Mouse (Mus musculus): ENCODE data around the gene Mpp2. TPM values are rescaled to one million over a fixed set of nuclear protein-coding genes. Genes with fewer than 3 reads are reported as not detected.

The Mpp2 gene
- total RNA-seq, 2 experiments from 2014 or later, result 2.1 to 3.1 TPM

- peak; percentile 90 to 98 for DNase-seq
- intact Hi-C loops (cut with DNase I), result loop anchor here (1.0 kb wide), 2 partner anchors 13 to 54 kb away; no protein-coding TSS in a partner anchor
These were observed 48.2 kb downstream of the Mpp2 start for GRCm38 (mm10) chr11:102040138-102040524.

- DNase-seq, result no peak
These were observed 48.7 kb downstream of the Mpp2 start for GRCm38 (mm10) chr11:102039487-102040137.

GRCm38 (mm10) chr11:102037789-102038188 is 50.5 kb downstream of the Mpp2 start:
- DNase-seq, result no peak
- intact Hi-C loops (cut with DNase I), result no loop called here

More at GRCm38 (mm10) chr11:102039487-102040137, 48.7 kb downstream of the Mpp2 start:
- intact Hi-C loops (cut with DNase I), result loop anchor here (1.0 kb wide), 2 partner anchors 12 to 53 kb away; no protein-coding TSS in a partner anchor

GRCm38 (mm10) chr11:102036336-102036735 is 52.0 kb downstream of the Mpp2 start:
- DNase-seq, result no peak
- intact Hi-C loops (cut with DNase I), result no loop called here

GRCm38 (mm10) chr11:102035456-102035960 is 52.8 kb downstream of the Mpp2 start:
- intact Hi-C loops (cut with DNase I), result no loop called here

GRCm38 (mm10) chr11:102034887-102035286 is 53.4 kb downstream of the Mpp2 start:
- no peak for DNase-seq
- intact Hi-C loops (cut with DNase I), result no loop called here

More at GRCm38 (mm10) chr11:102035456-102035960, 52.8 kb downstream of the Mpp2 start:
- DNase-seq, result no peak

- intact Hi-C loops (cut with DNase I), result no loop called here
- DNase-seq, result no peak
These were observed 55.2 kb downstream of the Mpp2 start for GRCm38 (mm10) chr11:102033055-102033591.

GRCm38 (mm10) chr11:102031149-102031548 is 57.2 kb downstream of the Mpp2 start:
- DNase-seq, result no peak
- intact Hi-C loops (cut with DNase I), result no loop called here

GRCm38 (mm10) chr11:102029966-102030365 is 58.3 kb downstream of the Mpp2 start:
- DNase-seq, result no peak
- intact Hi-C loops (cut with DNase I), result no loop called here

- intact Hi-C loops (cut with DNase I), result no loop called here
- no peak for DNase-seq
These were observed 59.0 kb downstream of the Mpp2 start for GRCm38 (mm10) chr11:102029304-102029703.

GRCm38 (mm10) chr11:102028087-102028816 is 60.1 kb downstream of the Mpp2 start, which contains the start of gene Mpp3:
TSS of gene Mpp3 (minus strand) at chr11:102028461.
- intact Hi-C loops (cut with DNase I), result no loop called here

GRCm38 (mm10) chr11:102027361-102028017 is 60.8 kb downstream of the Mpp2 start:
- no peak for DNase-seq
- intact Hi-C loops (cut with DNase I), result loop anchor here (1.0 kb wide), 1 partner anchor 13 kb away; no protein-coding TSS in a partner anchor

More at GRCm38 (mm10) chr11:102028087-102028816, 60.1 kb downstream of the Mpp2 start, which contains the start of gene Mpp3:
- no peak for DNase-seq

- intact Hi-C loops (cut with DNase I), result loop anchor here (1.0 kb wide), 1 partner anchor 13 kb away; no protein-coding TSS in a partner anchor
These were observed 61.5 kb downstream of the Mpp2 start for GRCm38 (mm10) chr11:102026694-102027360.

GRCm38 (mm10) chr11:102025991-102026660 is 62.2 kb downstream of the Mpp2 start:
- no peak for DNase-seq
- intact Hi-C loops (cut with DNase I), result no loop called here

More at GRCm38 (mm10) chr11:102026694-102027360, 61.5 kb downstream of the Mpp2 start:
- DNase-seq, result peak; percentile 68 to 74

- DNase-seq, result no peak
- intact Hi-C loops (cut with DNase I), result no loop called here
These were observed 63.0 kb downstream of the Mpp2 start for GRCm38 (mm10) chr11:102025354-102025753.

- intact Hi-C loops (cut with DNase I), result no loop called here
These were observed 63.4 kb downstream of the Mpp2 start for GRCm38 (mm10) chr11:102024875-102025274.

GRCm38 (mm10) chr11:102024084-102024758 is 64.1 kb downstream of the Mpp2 start:
- DNase-seq, result no peak
- intact Hi-C loops (cut with DNase I), result no loop called here

More at GRCm38 (mm10) chr11:102024875-102025274, 63.4 kb downstream of the Mpp2 start:
- DNase-seq, result no peak

GRCm38 (mm10) chr11:102023406-102023805 is 64.9 kb downstream of the Mpp2 start:
- intact Hi-C loops (cut with DNase I), result no loop called here
- no peak for DNase-seq

GRCm38 (mm10) chr11:102021196-102021595 is 67.1 kb downstream of the Mpp2 start:
- intact Hi-C loops (cut with DNase I), result no loop called here
- DNase-seq, result no peak

All from heart, postnatal 36 days (tissue).